ENCODE assay signal across 19 mouse cellular contexts in the genomic region with DNA sequence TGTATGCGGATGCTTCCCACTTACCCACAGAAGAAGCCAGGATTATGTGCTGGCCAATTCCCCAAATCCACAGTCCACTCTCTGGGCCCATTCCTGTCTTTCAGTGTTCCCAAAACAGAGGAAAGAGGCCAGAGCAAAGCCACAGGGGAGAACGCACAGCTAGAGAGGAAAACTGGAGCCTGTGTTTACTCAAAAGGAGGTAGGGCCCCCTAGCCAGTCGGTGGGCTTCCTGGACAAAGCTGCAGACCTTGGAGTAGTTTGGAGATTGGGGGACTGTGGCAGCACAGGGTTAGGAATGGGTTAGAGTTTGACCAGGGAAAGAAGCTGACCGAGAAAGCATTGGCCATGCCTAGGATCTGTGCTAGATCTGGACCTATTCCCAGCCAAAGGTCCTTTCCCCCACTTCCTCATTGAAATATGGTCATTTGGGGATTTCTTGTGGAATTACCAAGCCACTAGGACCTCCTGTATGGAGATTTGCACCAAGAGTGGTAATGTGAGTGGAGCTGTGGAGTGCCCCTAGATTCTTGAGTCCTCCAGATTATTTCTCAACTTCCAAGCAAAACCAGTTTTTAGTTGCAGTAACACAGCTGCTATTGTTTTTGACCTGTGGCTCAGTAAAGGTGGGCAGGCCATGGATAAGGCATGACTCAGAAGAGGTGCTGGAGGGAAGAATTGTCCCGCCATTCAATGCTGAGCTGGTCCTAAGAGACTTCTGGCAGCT. TPM values are rescaled to one million over a fixed set of nuclear protein-coding genes. Genes with fewer than 3 reads are reported as not detected.
DNase-seq lines count a peak whose midpoint lies in the region; ATAC-seq and TF ChIP-seq lines count a peak whose summit lies in the region.
"Had no signal": no experiment of that assay in that cellular context is flagged by ENCODE, and none has a peak within 500 bp of the region (broad histone marks: within the 10 kb centered on the region; RNA-seq: fewer than 3 reads in every experiment).

No protein-coding gene starts in this region.

- H3K36me3 ChIP-seq in lung, postnatal 0 days (ENCODE audit: insufficient read depth, low read length) = no peaks in the 10 kb centered on the region
- H3K36me3 ChIP-seq: embryonic facial prominence, embryonic 15.5 days had no signal

- peak; percentile 62 for ATAC-seq in lung, postnatal 0 days
- ATAC-seq: activated CD4-positive, CD25-positive, alpha-beta regulatory T cell, adult 4 months; inflammation-experienced regulatory T-cells, adult 6 months had no signal

- no peaks in the 10 kb centered on the region for H3K9me3 ChIP-seq in lung, postnatal 0 days (ENCODE audit: low read length)
- H3K9me3 ChIP-seq: embryonic facial prominence, embryonic 15.5 days; heart, embryonic 10.5 days; hindbrain, embryonic 13.5 days had no signal

- 47% methylated on average over 5 of the region's 5 CpGs for WGBS in lung, postnatal 0 days

- no peak overlapping the region for H3K9ac ChIP-seq in lung, postnatal 0 days (replicated peaks; ENCODE audit: low read depth)
- H3K9ac ChIP-seq: embryonic facial prominence, embryonic 15.5 days; hindbrain, embryonic 13.5 days had no signal

- peak overlapping the region; percentile 69 for H3K27ac ChIP-seq in lung, postnatal 0 days (ENCODE audit: low read length)
- H3K27ac ChIP-seq: embryonic facial prominence, embryonic 15.5 days; heart, embryonic 10.5 days; hindbrain, embryonic 13.5 days; kidney, postnatal 0 days; macrophage had no signal

- TF ChIP-seq EP300 in lung, postnatal 0 days (IDR thresholded peaks at IDR 0.05) = peak; percentile 28; the same call in 1 of the 2 replicates

- no peak overlapping the region for H3K4me3 ChIP-seq in lung, postnatal 0 days (ENCODE audit: low read depth, low read length)
- H3K4me3 ChIP-seq: embryonic facial prominence, embryonic 15.5 days; heart, embryonic 10.5 days; hindbrain, embryonic 13.5 days had no signal

- H3K4me2 ChIP-seq in lung, postnatal 0 days (replicated peaks; ENCODE audit: low read depth, low read length) = no peak overlapping the region; the same call in 1 of the 2 replicates
- H3K4me2 ChIP-seq: embryonic facial prominence, embryonic 15.5 days; hindbrain, embryonic 13.5 days; midbrain, embryonic 11.5 days had no signal

- H3K4me1 ChIP-seq in lung, postnatal 0 days (ENCODE audit: insufficient read depth, low read depth, low read length) = peaks cover 25% of the 10 kb centered on the region; the same call in 1 of the 2 replicates
- H3K4me1 ChIP-seq: embryonic facial prominence, embryonic 15.5 days had no signal

- DNase-seq in kidney, adult 18-20 months = peak; percentile 8
- DNase-seq in kidney, adult 9 months = no peak
- DNase-seq in lung, postnatal 0 days (ENCODE audit: low spot score) = peak; percentile 63
- DNase-seq in lung, postnatal 14 days = no peak
- peak; percentile 95 for DNase-seq in gonadal fat pad, adult 2 months (ENCODE audit: low read depth)
- no peak for DNase-seq in left cerebral cortex, adult 8-10 months (ENCODE audit: low spot score in 2 of 2)
- no peak for DNase-seq in B cell, adult 2 months
- DNase-seq: adrenal gland, postnatal 36 days; gastrocnemius, postnatal 14 days; layer of hippocampus, postnatal 36 days; right cerebral cortex, postnatal 4 days had no signal

- no peak for TF ChIP-seq CTCF in lung, postnatal 0 days (IDR thresholded peaks at IDR 0.05)

- H3K27me3 ChIP-seq in lung, postnatal 0 days (replicated peaks; ENCODE audit: insufficient read depth, low read length) = no peaks in the 10 kb centered on the region
- H3K27me3 ChIP-seq: embryonic facial prominence, embryonic 15.5 days; hindbrain, embryonic 13.5 days had no signal

RNA-seq across cellular contexts. Expression of gene Aco1, which starts 14.8 kb away (rescaled TPM):
- 38.0 and 46.0 TPM in 2 replicates for polyA plus RNA-seq in lung, postnatal 0 days (2015; fragmentation: Nextera tagmentation; extraction: Ambion mirVana)
- polyA plus RNA-seq in gonadal fat pad, adult 2 months (2012; rRNA removed) = 143 and 158 TPM in 2 replicates
- total RNA-seq in left cerebral cortex, adult 8-10 months (2022) = 10 to 100 TPM; 30.0 to 32.8 (median 31.5) TPM

Comparison
In these comparisons a context has a peak if more than half of its experiments do, and no peak if none do; other contexts are left out.
1. DNase-seq: peak in kidney, adult 18-20 months (single experiment), lung, postnatal 0 days (single experiment) and gonadal fat pad, adult 2 months (single experiment); none in kidney, adult 9 months (single experiment), lung, postnatal 14 days (single experiment), left cerebral cortex, adult 8-10 months (0 of 2) and B cell, adult 2 months (0 of 2).